Mouse (Mus musculus) liver, embryonic 14.5 days (tissue): ENCODE data around the gene Cpeb4. TPM values are rescaled to one million over a fixed set of nuclear protein-coding genes. Genes with fewer than 3 reads are reported as not detected.

Experiments
- ATAC-seq: fragments of 200-750 bp; cut with Nextera tagmentation; 2 replicates; pipeline ENCODE4 v1.8.0; 2017; ENCODE audit warnings: moderate number of reproducible peaks, mild to moderate bottlenecking, moderate library complexity; ENCODE audit not compliant: insufficient read depth
- DNase-seq, 3 experiments: peaks; one replicate each; pipeline ENCODE4 v3.0.0-alpha.2; 2012 to 2013; ENCODE audit warnings: low read depth in 3 of 3, low spot score in 3 of 3
- H3K27ac ChIP-seq: fragments of 300-500 bp; sonication (generic); 2 replicates; pipeline ENCODE4 v1.5.1; 2014; ENCODE audit warnings: moderate library complexity, mild to moderate bottlenecking, control low read depth, inconsistent platforms
- H3K27me3 ChIP-seq: fragments of 300-500 bp; sonication (generic); 2 replicates; pipeline ENCODE4 v1.6.1; 2014; ENCODE audit warnings: mild to moderate bottlenecking, low read length, moderate library complexity; ENCODE audit not compliant: control insufficient read depth, insufficient read depth
- H3K36me3 ChIP-seq: fragments of 300-500 bp; sonication (generic); replicated peaks from 2 replicates; pipeline ENCODE4 v1.6.1; 2014; ENCODE audit warnings: low read depth; ENCODE audit not compliant: control insufficient read depth, insufficient read depth
- H3K4me1 ChIP-seq, 2 experiments: fragments of 200-500 bp in 1 of 2; fragments of 300-500 bp in 1 of 2; sonication (generic) in 1 of 2; replicated peaks; 2 replicates each; pipeline ENCODE4 v1.6.1; 2012 to 2014; ENCODE audit warnings: antibody characterized with exemption in 1 of 2, inconsistent platforms in 1 of 2, low read length in 1 of 2; ENCODE audit not compliant: control insufficient read depth in 2 of 2, insufficient read depth in 2 of 2
- H3K4me2 ChIP-seq: fragments of 300-500 bp; sonication (generic); 2 replicates; pipeline ENCODE4 v1.6.1; 2014; ENCODE audit warnings: low read depth, mild to moderate bottlenecking, control low read depth, moderate library complexity
- H3K4me3 ChIP-seq, 2 experiments: fragments of 200-500 bp in 1 of 2; fragments of 300-500 bp in 1 of 2; sonication (generic) in 1 of 2; 2 replicates each; pipeline ENCODE4 v1.5.1; 2012 to 2014; ENCODE audit warnings: low read depth in 2 of 2, low read length in 2 of 2, mild to moderate bottlenecking in 2 of 2, control low read depth in 1 of 2, inconsistent platforms in 1 of 2, moderate library complexity in 1 of 2; ENCODE audit not compliant: insufficient read depth in 1 of 2
- H3K9ac ChIP-seq: fragments of 300-500 bp; sonication (generic); replicated peaks from 2 replicates; pipeline ENCODE4 v1.6.1; 2014; ENCODE audit warnings: mild to moderate bottlenecking, control low read depth, moderate library complexity
- H3K9me3 ChIP-seq: fragments of 300-500 bp; sonication (generic); 2 replicates; pipeline ENCODE4 v1.6.1; 2016; ENCODE audit warnings: low read length, mixed read lengths; ENCODE audit not compliant: control insufficient read depth
- CTCF ChIP-seq: IDR thresholded peaks from 2 replicates; pipeline ENCODE4 v1.5.1; 2016; ENCODE audit warnings: antibody characterized with exemption, low read depth, control low read depth
- EP300 ChIP-seq: IDR thresholded peaks from 2 replicates; pipeline ENCODE4 v1.6.1; 2016; ENCODE audit warnings: antibody characterized with exemption, low read depth
- WGBS: fragments of 180-500 bp; shearing (Covaris S2); extraction: QIAGEN DNeasy Blood & Tissue Kit; methylation state at CpG from one replicate; pipeline ENCODE4 v1.1.7; 2014; ENCODE audit not compliant: insufficient replicate concordance; 5-methylcytosine and 5-hydroxymethylcytosine counted together
- polyA plus RNA-seq, 2 experiments: library from polyadenylated mRNA; depleted of rRNA in 1 of 2; stranded (reverse) in 1 of 2; unstranded in 1 of 2; fragments of >200 nt; fragmentation: Nextera tagmentation in 1 of 2; extraction: Ambion mirVana in 1 of 2; gene quantifications; 2 replicates each; pipeline versions ENCODE4 v1.2.1 to v1.2.3; 2012 to 2014

The Cpeb4 gene
- polyA plus RNA-seq, 2 experiments: 25.1 to 29.4 TPM

DNA sequence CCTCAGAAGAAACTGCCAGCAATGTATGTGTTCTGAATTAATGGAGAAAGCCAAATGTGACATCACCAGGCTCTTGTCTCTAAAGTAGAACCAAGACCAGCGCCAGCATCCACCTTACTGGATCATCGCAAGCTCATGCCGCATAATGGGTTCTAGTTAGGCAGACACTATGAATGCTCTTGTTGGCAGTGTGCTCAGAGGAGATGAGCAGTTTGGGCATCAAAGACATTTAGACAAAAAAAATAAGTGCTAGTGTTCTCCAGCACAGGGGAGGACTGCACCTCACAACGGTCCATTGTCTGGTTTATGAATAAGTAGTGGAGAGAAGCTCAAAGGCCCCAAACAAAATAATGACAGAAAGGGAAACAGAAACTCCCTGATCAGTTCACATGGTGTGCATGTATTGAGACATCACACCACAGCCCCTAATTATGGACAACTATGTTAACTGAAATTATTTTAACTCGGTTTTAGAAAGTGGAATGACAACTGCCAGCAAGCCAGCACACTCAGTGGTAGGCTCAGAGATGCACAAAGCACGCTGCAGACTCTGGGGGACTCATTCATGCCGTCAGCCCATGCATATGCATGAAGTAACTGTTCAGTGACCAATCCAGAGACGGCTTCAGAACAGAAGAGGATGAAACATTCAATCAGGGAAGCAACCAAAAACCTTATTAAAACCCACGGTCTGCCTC is 25.1 kb upstream of the Cpeb4 start:
- WGBS: 83% methylated on average over 9 of the region's 9 CpGs
- no peaks in the 10 kb centered on the region for H3K9me3 ChIP-seq
- ATAC-seq: no peak
- H3K9ac ChIP-seq: no peak overlapping the region; the same call in 1 of the 2 replicates
- no peaks in the 10 kb centered on the region for H3K36me3 ChIP-seq
- H3K4me2 ChIP-seq: no peak overlapping the region
- H3K4me1 ChIP-seq: peaks cover 38 to 47% of the 10 kb centered on the region in 2 experiments
- no peak overlapping the region for H3K27ac ChIP-seq
- H3K27me3 ChIP-seq: no peaks in the 10 kb centered on the region
- no peak for TF ChIP-seq CTCF
- no peak for TF ChIP-seq EP300
- no peak for DNase-seq
- H3K4me3 ChIP-seq: no peak overlapping the region

DNA sequence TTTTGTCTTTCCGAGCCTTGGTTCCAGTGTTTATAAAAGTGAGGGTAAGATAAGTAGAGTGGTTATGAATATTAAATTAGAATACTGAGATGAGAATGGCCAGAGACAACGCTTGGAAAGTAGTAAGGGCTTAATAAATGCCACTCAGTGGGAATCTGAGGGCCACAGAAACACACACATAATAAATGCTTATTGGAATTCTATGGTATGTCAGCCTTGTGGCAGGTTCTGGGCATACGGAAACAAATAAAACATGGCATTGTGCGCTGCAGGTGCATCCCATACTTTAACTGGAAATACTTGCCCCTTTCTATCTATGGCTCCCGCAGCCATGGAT is 24.6 kb upstream of the Cpeb4 start:
- WGBS: 80% methylated on average over 5 of the region's 5 CpGs
- H3K9me3 ChIP-seq: no peaks in the 10 kb centered on the region
- H3K27ac ChIP-seq: no peak overlapping the region
- H3K36me3 ChIP-seq: no peaks in the 10 kb centered on the region
- TF ChIP-seq CTCF (no peak), EP300 (no peak)
- DNase-seq (no peak), ATAC-seq (no peak)
- peaks cover 38 to 45% of the 10 kb centered on the region in 2 experiments for H3K4me1 ChIP-seq
- H3K4me2 ChIP-seq: no peak overlapping the region
- H3K4me3 ChIP-seq: no peak overlapping the region
- H3K9ac ChIP-seq: no peak overlapping the region
- no peaks in the 10 kb centered on the region for H3K27me3 ChIP-seq

DNA sequence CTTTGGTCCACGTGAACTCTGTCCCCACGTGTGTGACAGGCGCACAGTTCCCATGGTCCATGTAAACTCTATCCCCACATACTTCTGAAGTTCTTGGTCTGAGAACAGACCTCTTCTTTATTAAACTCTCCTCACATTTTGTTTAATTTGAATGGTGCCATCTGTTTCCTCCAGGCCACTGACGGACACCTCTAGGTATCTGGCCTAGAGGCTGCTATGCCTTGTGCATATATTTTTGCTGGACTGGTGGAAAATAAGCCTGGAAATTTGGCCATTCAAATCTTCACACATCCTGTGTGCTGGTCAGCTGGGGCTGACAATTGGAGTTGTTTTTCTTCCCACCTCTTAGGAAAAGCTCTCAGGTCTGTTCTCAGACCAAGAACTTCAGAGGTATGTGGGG is 23.3 kb upstream of the Cpeb4 start:
- Histone ChIP-seq H3K27ac (no peak overlapping the region; the same call in 1 of the 2 replicates), H3K27me3 (no peaks in the 10 kb centered on the region), H3K4me3 (no peak overlapping the region), H3K4me1 (peaks cover 29 to 34% of the 10 kb centered on the region in 2 experiments), H3K9me3 (no peaks in the 10 kb centered on the region), H3K4me2 (no peak overlapping the region), H3K9ac (no peak overlapping the region), H3K36me3 (no peaks in the 10 kb centered on the region)
- DNase-seq (no peak), ATAC-seq (no peak)
- no peak for TF ChIP-seq EP300
- no peak for TF ChIP-seq CTCF
- WGBS: 85% methylated on average over 4 of the region's 4 CpGs

DNA sequence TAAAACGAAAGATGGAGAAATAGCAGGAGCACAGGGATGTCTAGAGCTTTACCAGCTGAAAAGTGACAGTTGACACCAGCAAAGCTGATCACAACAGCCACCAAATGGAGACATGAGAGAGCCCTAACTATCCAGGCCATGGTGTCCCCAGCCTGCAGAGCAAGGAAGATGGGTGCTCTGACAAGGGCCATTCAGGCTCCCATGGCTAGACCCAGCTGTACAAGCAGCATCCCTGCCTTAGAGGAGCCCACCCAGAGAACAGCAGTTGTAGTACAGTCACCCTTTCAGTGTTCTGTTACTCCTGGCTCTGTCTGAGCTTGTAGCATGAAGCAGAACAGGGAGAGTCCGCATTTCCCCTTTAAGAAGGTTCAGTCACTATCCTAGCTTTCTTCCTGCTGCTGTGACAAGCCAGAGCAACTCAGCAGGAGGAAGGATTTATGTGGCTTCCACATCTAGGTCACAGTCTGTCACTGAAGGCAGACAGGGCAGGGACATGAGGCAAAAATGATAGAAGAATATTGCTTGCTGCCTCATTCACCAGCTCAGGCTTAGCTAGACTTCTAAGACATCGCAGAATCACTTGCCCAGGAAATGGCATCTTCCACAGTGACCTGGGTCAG is 21.7 kb upstream of the Cpeb4 start:
- no peak overlapping the region for H3K9ac ChIP-seq
- H3K4me1 ChIP-seq: peaks cover 18 to 22% of the 10 kb centered on the region in 2 experiments
- no peak overlapping the region for H3K27ac ChIP-seq
- TF ChIP-seq EP300 (no peak), CTCF (no peak)
- no peak overlapping the region for H3K4me2 ChIP-seq
- H3K4me3 ChIP-seq: no peak overlapping the region
- H3K36me3 ChIP-seq: no peaks in the 10 kb centered on the region
- H3K9me3 ChIP-seq: no peaks in the 10 kb centered on the region
- no peak for DNase-seq
- ATAC-seq: no peak
- WGBS: 70% methylated on average over 3 of the region's 3 CpGs
- no peaks in the 10 kb centered on the region for H3K27me3 ChIP-seq

DNA sequence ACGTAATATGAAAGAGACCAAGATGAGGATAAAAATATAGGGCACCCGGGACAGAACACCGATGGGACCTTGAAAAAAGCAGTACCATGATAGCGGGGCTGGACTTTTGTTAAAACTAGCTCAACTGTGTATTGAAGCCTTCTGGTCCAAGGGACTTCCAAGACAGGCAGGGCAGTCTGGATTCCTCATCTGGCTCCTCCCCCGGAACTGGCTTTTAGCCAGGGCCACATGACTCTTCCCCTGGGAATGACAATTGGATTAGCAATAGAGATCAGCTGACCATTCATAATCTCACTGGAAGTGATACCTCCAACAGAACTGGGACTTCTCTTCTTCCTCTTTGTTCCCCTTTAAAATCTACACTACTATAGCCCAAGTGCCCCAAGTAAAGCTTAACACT is 21.0 kb upstream of the Cpeb4 start:
- H3K27ac ChIP-seq: no peak overlapping the region
- DNase-seq: no peak

More for the DNA sequence above, 21.0 kb upstream of the Cpeb4 start:
- no peak for ATAC-seq
- no peak overlapping the region for H3K4me2 ChIP-seq
- no peaks in the 10 kb centered on the region for H3K9me3 ChIP-seq
- H3K36me3 ChIP-seq: no peaks in the 10 kb centered on the region
- no peak overlapping the region for H3K9ac ChIP-seq
- 89% methylated on average over 5 of the region's 5 CpGs for WGBS
- no peaks in the 10 kb centered on the region for H3K27me3 ChIP-seq
- peaks cover 12 to 14% of the 10 kb centered on the region in 2 experiments for H3K4me1 ChIP-seq
- H3K4me3 ChIP-seq: no peak overlapping the region
- TF ChIP-seq EP300 (no peak), CTCF (no peak)
